Mouse (Mus musculus) bone marrow macrophage, adult 2 months (primary cell): ENCODE data around the gene Umad1.

ENCODE experiments used
- CTCF ChIP-seq: IDR thresholded peaks from 2 replicates; pipeline ENCODE4 v1.5.1; 2012; ENCODE audit warnings: low read depth, mild to moderate bottlenecking, low read length, moderate library complexity
- POLR2A ChIP-seq: IDR thresholded peaks from 2 replicates; pipeline ENCODE4 v1.6.1; 2012; ENCODE audit warnings: mild to moderate bottlenecking, low read depth, low read length, borderline replicate concordance

GRCm38 (mm10) chr6:8497868-8498257 is 238.8 kb downstream of the Umad1 start:
- TF ChIP-seq POLR2A (no peak), CTCF (no peak)
